Mouse (Mus musculus) layer of hippocampus, postnatal 36 days (tissue): ENCODE results near the gene Prss46. TPM values are rescaled to one million over a fixed set of nuclear protein-coding genes. Genes with fewer than 3 reads are reported as not detected.
"Not testable (repeated sequence)": the region's sequence is repeated elsewhere in the genome, so short reads cannot be mapped to it uniquely, and the experiment has no call there.

Experiments used
- DNase-seq, 2 experiments: peaks; one replicate each; pipeline ENCODE4 v3.0.0; 2022
- total RNA-seq, 2 experiments: library from RNA; stranded (reverse); gene quantifications; 2 replicates each; pipeline ENCODE4 v1.2.3; 2021

The Prss46 gene
- total RNA-seq, result not detected

GRCm38 (mm10) chr9:110844206-110844605 is at the start of gene Prss46:
Prss46 (plus strand) TSS chr9:110844506.
- DNase-seq, result no peak

GRCm38 (mm10) chr9:110797013-110797412 is 47.3 kb upstream of the Prss46 start:
- no peak for DNase-seq

- DNase-seq, result no peak
These were observed 46.4 kb upstream of the Prss46 start, which contains the start of gene Prss42 for GRCm38 (mm10) chr9:110797866-110798265. Prss42 (plus strand) TSS chr9:110798166.

- DNase-seq, result no peak
These were observed 43.3 kb upstream of the Prss46 start for GRCm38 (mm10) chr9:110800834-110801479.

- DNase-seq, result no peak
These were observed 41.0 kb upstream of the Prss46 start for GRCm38 (mm10) chr9:110803294-110803693.

- no peak for DNase-seq
These were observed 34.3 kb upstream of the Prss46 start for GRCm38 (mm10) chr9:110810051-110810450.

- DNase-seq, result no peak
These were observed 30.5 kb upstream of the Prss46 start, which contains the start of gene Prss44 for GRCm38 (mm10) chr9:110813789-110814188. Prss44 (plus strand) TSS chr9:110813994.

GRCm38 (mm10) chr9:110820546-110820945 is 23.8 kb upstream of the Prss46 start:
- not testable (repeated sequence) for DNase-seq

GRCm38 (mm10) chr9:110821436-110821835 is 22.9 kb upstream of the Prss46 start:
- DNase-seq, result no peak

GRCm38 (mm10) chr9:110825426-110825825 is 18.9 kb upstream of the Prss46 start:
- no peak for DNase-seq

GRCm38 (mm10) chr9:110825832-110826231 is 18.5 kb upstream of the Prss46 start:
- DNase-seq, result no peak

GRCm38 (mm10) chr9:110826390-110826789 is 17.9 kb upstream of the Prss46 start, which contains the start of gene Prss43:
Prss43 (plus strand) TSS chr9:110826690.
- no peak for DNase-seq

GRCm38 (mm10) chr9:110833021-110833420 is 11.3 kb upstream of the Prss46 start:
- no peak for DNase-seq

GRCm38 (mm10) chr9:110834411-110834810 is 9.9 kb upstream of the Prss46 start, which contains the start of gene Prss45:
Prss45 (plus strand) TSS chr9:110834588.
- no peak for DNase-seq

- no peak for DNase-seq
These were observed 9.3 kb upstream of the Prss46 start for GRCm38 (mm10) chr9:110834961-110835360.

- DNase-seq, result peak; percentile 14 to 18
These were observed 8.2 kb upstream of the Prss46 start for GRCm38 (mm10) chr9:110836112-110836511.

GRCm38 (mm10) chr9:110840905-110841304 is 3.4 kb upstream of the Prss46 start:
- no peak for DNase-seq

- no peak for DNase-seq
These were observed 2.9 kb upstream of the Prss46 start for GRCm38 (mm10) chr9:110841438-110841837.

- DNase-seq, result no peak
These were observed 4.9 kb downstream of the Prss46 start for GRCm38 (mm10) chr9:110849162-110849561.

GRCm38 (mm10) chr9:110855903-110856302 is 11.6 kb downstream of the Prss46 start:
- DNase-seq, result no peak

- no peak for DNase-seq
These were observed 12.6 kb downstream of the Prss46 start for GRCm38 (mm10) chr9:110856920-110857319.

- DNase-seq, result no peak
These were observed 13.6 kb downstream of the Prss46 start, which contains the start of gene Prss50 for GRCm38 (mm10) chr9:110857781-110858472. Prss50 (plus strand) TSS chr9:110857967.

- DNase-seq, result no peak
These were observed 14.2 kb downstream of the Prss46 start for GRCm38 (mm10) chr9:110858523-110858922.
